Mouse (Mus musculus) thymus, postnatal 14 days (tissue): ENCODE measurements at regions not wholly inside any gene's neighbourhood (a gene's known extent, or its start where the extent isn't known, plus 50 kb on each side); places are given as distances from the start of the nearest gene placed in this dataset.
A peak's percentile ranks its signal among the peaks of the same experiment; 100 is the strongest.

Experiments
- DNase-seq: peaks from one replicate; pipeline ENCODE4 v3.0.0; 2021

DNA sequence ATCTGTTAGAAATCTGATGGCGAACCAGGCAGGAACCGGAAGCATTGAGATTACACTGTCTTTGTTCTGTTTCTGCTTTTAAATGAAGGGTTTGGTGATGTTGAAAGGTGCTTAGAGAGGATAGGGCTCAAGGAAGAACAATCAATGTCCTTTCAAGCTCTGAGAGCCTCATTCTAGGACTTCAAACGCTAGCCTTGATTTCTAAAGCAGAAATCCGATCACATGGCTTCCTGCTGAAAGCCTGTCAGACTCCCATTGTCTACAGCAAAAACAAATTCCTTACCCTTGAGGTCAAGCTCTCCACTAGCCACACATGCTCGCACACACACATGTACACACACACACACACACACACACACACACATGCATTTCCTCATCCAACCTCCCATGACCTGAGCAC is 215.3 kb upstream of the Zfp637 start:
- no peak for DNase-seq

- DNase-seq, result no peak
Observed at GRCm38 (mm10) chr6:117627461-117627860, 213.5 kb upstream of the Zfp637 start.

GRCm38 (mm10) chr6:117646628-117647027 is 194.4 kb upstream of the Zfp637 start:
- no peak for DNase-seq

GRCm38 (mm10) chr6:117650541-117650940 is 190.4 kb upstream of the Zfp637 start:
- DNase-seq, result no peak

DNA sequence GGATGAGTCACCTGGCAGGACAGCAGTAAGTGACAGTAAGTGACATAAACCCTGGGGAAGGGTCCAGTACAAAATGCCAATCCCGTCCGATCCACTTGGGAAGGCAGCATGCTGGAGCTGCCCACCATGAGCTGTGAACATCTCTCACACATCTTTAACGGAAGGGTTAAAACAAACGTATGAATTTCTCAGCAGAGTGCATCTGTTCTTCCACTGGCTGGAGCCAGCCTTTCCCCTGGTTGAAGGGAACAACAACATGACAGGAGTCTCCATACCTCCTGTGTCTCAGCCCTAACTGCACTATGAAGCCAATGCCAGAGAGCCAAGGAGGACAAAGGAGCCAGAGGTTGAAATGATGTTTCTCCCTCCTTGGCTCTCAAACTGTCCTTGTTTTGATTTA is 189.4 kb upstream of the Zfp637 start:
- DNase-seq, result no peak

- DNase-seq, result no peak
Observed at GRCm38 (mm10) chr6:117652012-117652411, 189.0 kb upstream of the Zfp637 start.

DNA sequence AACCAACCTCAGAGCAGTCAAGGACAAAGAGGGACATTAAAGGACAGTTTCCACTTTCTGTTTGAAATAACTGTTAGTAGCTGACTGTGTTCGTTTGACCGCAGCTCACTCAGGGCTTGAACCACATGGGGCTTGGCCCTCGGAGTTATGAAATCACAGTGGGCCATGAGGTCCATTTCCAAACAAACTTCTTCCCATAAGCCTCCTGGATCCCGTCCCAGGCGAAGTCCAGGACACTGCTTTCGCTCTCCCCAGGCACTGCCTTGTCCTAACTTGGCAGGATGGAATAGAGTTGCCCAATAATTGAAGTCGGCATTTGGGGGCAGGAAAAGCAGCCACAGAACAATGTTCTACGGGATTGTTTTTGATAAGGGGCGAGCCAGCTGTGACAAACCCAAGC is 188.1 kb upstream of the Zfp637 start:
- DNase-seq, result no peak

DNA sequence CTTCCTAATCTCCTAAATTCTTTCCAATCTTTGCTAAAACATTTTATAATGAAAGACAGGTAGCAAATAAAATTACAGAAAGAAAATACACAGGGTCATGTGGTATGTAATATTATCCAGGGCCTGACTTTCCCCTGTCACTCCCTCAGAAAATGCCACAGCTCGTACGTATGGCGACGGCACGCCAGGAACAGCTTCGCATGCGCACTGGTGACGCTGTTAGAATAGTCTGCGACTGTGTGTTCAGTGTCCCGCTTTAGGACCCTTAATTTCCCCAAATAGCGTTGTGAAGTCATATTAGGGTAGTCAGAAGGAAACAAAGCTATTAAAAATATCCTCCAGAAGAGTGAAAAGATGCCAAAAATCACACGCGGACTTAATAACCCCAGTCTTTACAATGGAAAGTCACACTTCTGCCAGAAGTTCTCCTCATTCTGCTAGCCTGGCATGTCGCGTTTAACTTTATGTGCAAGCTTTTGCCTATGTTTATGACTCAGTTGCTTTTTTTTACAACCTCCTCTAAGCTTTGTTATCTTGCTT is 187.0 kb upstream of the Zfp637 start:
- no peak for DNase-seq

DNA sequence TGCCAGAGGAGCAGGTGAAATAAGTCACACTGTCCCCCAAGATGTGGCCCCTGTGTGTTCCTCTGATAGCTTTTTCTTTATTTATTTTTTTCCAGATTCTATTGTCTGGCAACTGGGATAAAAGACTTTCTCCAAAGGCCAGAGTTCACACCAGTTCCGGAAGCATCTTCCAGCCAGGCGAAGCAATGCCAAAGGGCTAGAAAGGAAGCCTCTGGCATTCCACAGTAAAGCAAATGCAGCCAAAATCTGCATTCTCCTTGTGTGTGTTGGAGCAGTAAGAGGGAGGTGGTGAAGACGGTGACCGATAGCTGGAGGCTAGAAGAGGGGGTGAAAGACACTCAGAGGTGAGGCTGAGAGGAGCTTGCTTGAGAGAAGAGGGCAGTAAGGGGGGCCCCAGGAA is 185.0 kb upstream of the Zfp637 start:
- DNase-seq, result no peak

DNA sequence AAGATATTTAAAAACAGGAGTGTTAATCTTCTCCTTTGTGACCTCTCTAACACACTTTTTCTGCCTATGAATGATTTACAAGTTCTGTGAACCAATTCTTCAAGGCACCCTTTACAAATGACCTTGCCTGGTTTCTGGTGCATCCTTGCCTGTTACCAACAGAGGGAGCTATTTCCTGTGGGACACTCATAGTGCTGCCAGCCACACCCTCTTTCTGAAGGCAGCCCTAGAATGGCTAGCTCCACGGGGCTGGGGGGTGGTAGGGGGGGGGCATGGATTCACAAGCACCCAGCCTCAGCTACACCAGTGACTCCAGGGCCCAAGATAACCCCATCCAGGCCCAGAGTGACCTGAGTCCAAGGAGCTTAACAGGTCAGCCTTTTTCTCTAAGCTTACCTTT is 180.4 kb upstream of the Zfp637 start:
- DNase-seq, result peak; percentile 40

DNA sequence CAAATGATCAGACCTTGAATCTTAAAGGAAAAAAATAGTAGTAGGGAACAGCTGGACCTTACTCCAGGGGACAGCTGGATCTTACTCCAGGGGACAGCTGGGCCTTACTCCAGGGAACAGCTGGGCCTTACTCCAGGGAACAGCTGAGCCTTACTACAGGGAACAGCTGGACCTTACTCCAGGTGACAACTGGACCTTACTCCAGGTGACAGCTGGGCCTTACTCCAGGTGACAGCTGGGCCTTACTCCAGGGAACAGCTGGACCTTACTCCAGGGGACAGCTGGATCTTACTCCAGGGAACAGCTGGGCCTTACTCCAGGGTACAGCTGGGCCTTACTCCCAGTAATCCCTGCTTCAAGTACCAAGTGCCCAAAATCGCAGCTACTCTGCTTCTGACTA is 178.3 kb upstream of the Zfp637 start:
- no peak for DNase-seq

DNA sequence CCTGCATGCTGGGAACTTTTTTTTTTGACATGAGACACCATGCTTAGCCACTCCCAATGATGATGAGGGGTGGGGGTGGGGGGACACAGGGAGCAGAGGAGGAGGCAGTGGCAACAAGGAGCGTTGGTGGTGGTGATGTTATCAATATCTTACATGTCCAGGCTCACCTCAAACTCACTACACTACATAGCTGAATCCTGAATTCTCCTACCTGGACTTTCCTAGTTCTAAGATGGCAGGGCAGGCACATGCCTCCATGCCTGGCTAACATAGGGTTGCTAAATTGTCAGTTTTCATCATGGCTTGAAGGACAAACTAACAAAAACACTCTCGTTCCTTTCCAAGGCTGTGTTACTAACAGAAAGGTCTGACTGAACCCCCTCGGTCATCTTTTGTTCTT is 170.6 kb upstream of the Zfp637 start:
- DNase-seq, result no peak

DNA sequence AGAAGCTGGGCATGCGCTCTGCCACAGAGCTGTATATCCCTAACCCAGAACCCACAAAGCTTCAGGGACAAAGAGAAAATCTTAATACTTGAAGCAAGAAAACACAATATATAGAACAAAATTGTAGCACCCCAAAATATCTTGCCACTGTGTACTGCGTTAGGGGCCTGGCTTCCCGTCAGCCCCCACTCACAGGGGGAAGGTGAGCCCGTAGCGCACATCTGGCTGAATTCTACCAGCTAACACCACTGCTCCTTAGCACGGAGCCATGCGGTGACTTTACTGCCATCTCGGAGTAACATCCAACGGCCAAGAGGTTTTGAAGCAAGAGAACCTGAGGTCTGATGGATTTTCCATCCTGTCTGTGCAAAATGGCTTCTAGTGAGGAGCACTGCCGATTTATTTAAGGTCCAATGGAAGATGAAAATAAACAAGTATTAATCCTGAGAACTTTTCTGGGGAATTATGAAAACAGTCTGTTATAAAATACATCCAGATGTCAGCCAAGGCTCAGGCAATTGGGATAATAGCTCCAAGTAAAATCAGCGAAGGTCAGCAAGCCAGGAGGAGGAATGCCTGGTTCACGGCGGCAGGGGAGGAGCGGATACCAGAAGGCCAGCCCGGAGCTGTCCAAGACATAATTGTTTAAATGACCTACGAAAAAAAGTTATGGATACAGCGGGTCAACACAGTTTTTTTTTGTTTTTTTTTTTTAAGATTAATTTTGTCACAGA is 170.0 kb upstream of the Zfp637 start:
- no peak for DNase-seq

GRCm38 (mm10) chr6:117675059-117675800 is 165.8 kb upstream of the Zfp637 start:
- peak; percentile 54 for DNase-seq

- no peak for DNase-seq
Observed at GRCm38 (mm10) chr6:117676064-117676821, 164.7 kb upstream of the Zfp637 start.

DNA sequence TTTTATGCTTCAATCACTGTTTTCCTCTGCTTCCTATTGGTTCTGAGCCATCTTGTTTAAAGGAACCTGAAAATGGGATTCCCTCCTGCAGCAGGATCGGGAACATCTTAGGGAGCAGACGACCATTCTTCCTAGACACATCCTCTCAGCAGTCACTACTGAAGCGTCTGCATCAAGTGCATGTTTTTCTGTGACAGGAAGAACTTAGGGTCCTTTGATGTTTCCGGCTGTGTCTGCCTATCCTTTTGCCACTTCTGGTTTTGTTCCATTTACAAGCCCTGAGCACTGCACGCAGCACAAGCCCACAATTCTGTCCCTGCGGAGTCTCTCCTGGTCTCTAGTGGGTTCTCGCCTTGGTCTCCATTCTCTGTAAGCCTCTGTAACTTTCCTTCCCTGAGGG is 163.9 kb upstream of the Zfp637 start:
- DNase-seq, result peak; percentile 37

GRCm38 (mm10) chr6:117677821-117678220 is 163.2 kb upstream of the Zfp637 start:
- DNase-seq, result no peak

- no peak for DNase-seq
Observed at GRCm38 (mm10) chr6:117678276-117678675, 162.7 kb upstream of the Zfp637 start.

DNA sequence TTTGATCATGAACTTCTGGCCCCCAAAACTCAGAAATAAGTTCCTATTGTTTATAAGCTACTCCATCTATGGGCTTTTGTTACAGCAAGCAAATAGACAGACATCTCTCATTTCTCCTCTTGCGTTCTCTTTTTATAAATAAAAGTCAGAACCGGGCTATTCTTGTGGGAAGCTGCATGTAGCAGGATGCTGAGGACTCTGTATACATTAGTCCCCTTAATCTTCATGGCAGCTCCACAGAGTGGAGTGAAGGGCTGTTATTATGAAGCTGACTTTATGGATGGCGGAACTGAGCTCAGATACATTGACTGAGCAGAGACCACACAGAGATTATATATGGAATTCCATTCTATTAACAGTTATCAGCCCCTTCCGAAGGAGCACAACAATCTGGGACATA is 162.1 kb upstream of the Zfp637 start:
- no peak for DNase-seq

- no peak for DNase-seq
Observed at GRCm38 (mm10) chr6:117686212-117686611, 154.8 kb upstream of the Zfp637 start.

DNA sequence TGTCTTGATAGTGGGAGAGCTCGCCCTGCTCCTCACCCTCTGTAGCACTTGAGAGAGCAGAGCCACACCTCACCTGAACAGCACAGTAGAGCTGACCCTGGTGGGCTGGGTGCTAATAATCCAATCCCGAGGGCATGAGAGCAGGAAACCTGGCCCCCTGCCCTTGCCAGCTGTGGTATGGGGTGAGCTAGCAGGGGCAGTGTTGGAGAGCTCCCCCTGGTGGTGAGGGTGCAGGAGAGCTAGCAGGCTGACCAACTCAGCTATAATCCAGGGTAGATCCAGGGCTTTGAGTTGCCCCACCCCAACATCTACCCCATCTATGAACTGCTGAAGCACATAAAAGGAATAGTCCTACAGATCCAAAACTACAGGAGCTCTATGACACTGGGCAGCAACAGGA is 153.9 kb upstream of the Zfp637 start:
- peak; percentile 57 for DNase-seq

- no peak for DNase-seq
Observed at GRCm38 (mm10) chr6:117688664-117689178, 152.3 kb upstream of the Zfp637 start.

GRCm38 (mm10) chr6:117700286-117700685 is 140.7 kb upstream of the Zfp637 start:
- DNase-seq, result no peak
